Mouse (Mus musculus) heart, adult 2 months (tissue): Measurements from ENCODE around the gene Hcrtr2. TPM values are rescaled to one million over a fixed set of nuclear protein-coding genes. Genes with fewer than 3 reads are reported as not detected.

Experiments used
- DNase-seq, 2 experiments: peaks; one replicate each; pipeline ENCODE4 v3.0.0; 2021
- H3K27ac ChIP-seq: fragments of 200-600 bp; 2 replicates; pipeline ENCODE4 v1.8.1; 2022
- H3K27me3 ChIP-seq: fragments of 200-500 bp; 2 replicates; pipeline ENCODE4 v1.6.1; 2012; ENCODE audit warnings: mild to moderate bottlenecking, low read length, inconsistent platforms, mixed read lengths; ENCODE audit not compliant: control insufficient read depth, insufficient read depth
- H3K36me3 ChIP-seq: fragments of 200-500 bp; 2 replicates; pipeline ENCODE4 v1.6.1; 2012; ENCODE audit warnings: low read length, inconsistent platforms; ENCODE audit not compliant: control insufficient read depth, insufficient read depth
- H3K4me1 ChIP-seq: fragments of 200-500 bp; 2 replicates; pipeline ENCODE4 v1.6.1; 2011; ENCODE audit warnings: low read length; ENCODE audit not compliant: control insufficient read depth, insufficient read depth
- H3K4me3 ChIP-seq: fragments of 200-600 bp; 2 replicates; pipeline ENCODE4 v1.8.1; 2022
- H3K79me2 ChIP-seq: fragments of 200-500 bp; replicated peaks from 2 replicates; pipeline ENCODE4 v1.6.1; 2012; ENCODE audit warnings: mild to moderate bottlenecking, inconsistent platforms, low read length, moderate library complexity, mixed read lengths; ENCODE audit not compliant: control insufficient read depth, insufficient read depth
- H3K9ac ChIP-seq: fragments of 200-500 bp; 2 replicates; pipeline ENCODE4 v1.6.1; 2012; ENCODE audit warnings: low read depth, mild to moderate bottlenecking, control low read depth, inconsistent platforms, low read length, mixed read lengths
- CTCF ChIP-seq: fragments of 200-600 bp; IDR thresholded peaks from 2 replicates; pipeline ENCODE4 v1.8.1; 2022; ENCODE audit warnings: antibody characterized with exemption, mild to moderate bottlenecking, moderate library complexity
- EP300 ChIP-seq: fragments of 200-500 bp; IDR thresholded peaks from 2 replicates; pipeline ENCODE4 v1.6.1; 2011; ENCODE audit warnings: low read depth, low read length, control low read depth; ENCODE audit not compliant: insufficient read depth
- POLR2A ChIP-seq: fragments of 200-500 bp; IDR thresholded peaks from 2 replicates; pipeline ENCODE4 v1.6.1; 2011; ENCODE audit warnings: mild to moderate bottlenecking, low read depth, low read length, control low read depth; ENCODE audit not compliant: insufficient read depth
- WGBS: fragments of 180-500 bp; shearing (Covaris S2); methylation state at CpG from one replicate; pipeline ENCODE4 v1.1.7; 2018; 5-methylcytosine and 5-hydroxymethylcytosine counted together
- intact Hi-C: fragments of 180-260 bp; cut with DNase I; formaldehyde crosslinking; loops from one replicate; pipeline ENCODE4 v1.15.1; 2025
- polyA plus RNA-seq: library from polyadenylated mRNA; depleted of rRNA; stranded (reverse); fragments of >200 nt; gene quantifications from 2 replicates; pipeline ENCODE4 v1.2.3, GENCODE M21; 2012
- total RNA-seq, 2 experiments: library from RNA; stranded (reverse); gene quantifications; 2 replicates each; pipeline ENCODE4 v1.2.3; 2021

Gene Hcrtr2
- total and polyA plus RNA-seq, 3 experiments = not detected

- Histone ChIP-seq H3K9ac (no peak overlapping the region), H3K36me3 (no peaks in the 10 kb centered on the region), H3K4me1 (no peaks in the 10 kb centered on the region), H3K79me2 (no peaks in the 10 kb centered on the region), H3K27me3 (0 out of 2 replicates have a peak, but pooled peaks cover 2% of the 10 kb centered on the region), H3K4me3 (no peak overlapping the region), H3K27ac (no peak overlapping the region)
- TF ChIP-seq EP300 = no peak
- TF ChIP-seq CTCF = no peak
- TF ChIP-seq POLR2A = no peak
- no peak for DNase-seq
- WGBS = 2% methylated on average over 29 of the region's 29 CpGs
- intact Hi-C loops = no loop called here
Observed at GRCm38 (mm10) chr9:76323186-76323701, 412 bp downstream of the Hcrtr2 start.

GRCm38 (mm10) chr9:76322122-76323052 is 1.3 kb downstream of the Hcrtr2 start:
- no peak for DNase-seq
- Histone ChIP-seq H3K27ac (no peak overlapping the region), H3K9ac (no peak overlapping the region), H3K4me1 (no peaks in the 10 kb centered on the region), H3K79me2 (no peaks in the 10 kb centered on the region), H3K4me3 (no peak overlapping the region), H3K27me3 (0 out of 2 replicates have a peak, but pooled peaks cover 2% of the 10 kb centered on the region), H3K36me3 (no peaks in the 10 kb centered on the region)
- TF ChIP-seq CTCF = no peak
- WGBS = 11% methylated on average over 24 of the region's 24 CpGs
- intact Hi-C loops = no loop called here

GRCm38 (mm10) chr9:76321589-76321988 is 2.1 kb downstream of the Hcrtr2 start:
- Histone ChIP-seq H3K27ac (no peak overlapping the region), H3K79me2 (no peaks in the 10 kb centered on the region), H3K36me3 (no peaks in the 10 kb centered on the region), H3K9ac (no peak overlapping the region), H3K4me3 (no peak overlapping the region), H3K27me3 (0 out of 2 replicates have a peak, but pooled peaks cover 2% of the 10 kb centered on the region), H3K4me1 (no peaks in the 10 kb centered on the region)
- WGBS = 74% methylated on average over 4 of the region's 4 CpGs
- DNase-seq = no peak
- TF ChIP-seq POLR2A = no peak
- TF ChIP-seq CTCF = no peak
- TF ChIP-seq EP300 = no peak
- intact Hi-C loops = no loop called here

GRCm38 (mm10) chr9:76320755-76321154 is 2.9 kb downstream of the Hcrtr2 start:
- 67% methylated on average over 1 of the region's 1 CpGs for WGBS
- Histone ChIP-seq H3K27ac (no peak overlapping the region), H3K79me2 (no peaks in the 10 kb centered on the region), H3K27me3 (0 out of 2 replicates have a peak, but pooled peaks cover 2% of the 10 kb centered on the region), H3K36me3 (no peaks in the 10 kb centered on the region), H3K4me3 (no peak overlapping the region), H3K9ac (no peak overlapping the region), H3K4me1 (no peaks in the 10 kb centered on the region)
- no peak for DNase-seq
- intact Hi-C loops = no loop called here
- TF ChIP-seq EP300 = no peak
- no peak for TF ChIP-seq POLR2A
- TF ChIP-seq CTCF = no peak

GRCm38 (mm10) chr9:76318302-76318701 is 5.4 kb downstream of the Hcrtr2 start:
- no peaks in the 10 kb centered on the region for H3K4me1 ChIP-seq
- H3K79me2 ChIP-seq = no peaks in the 10 kb centered on the region
- H3K4me3 ChIP-seq = no peak overlapping the region
- 51% methylated on average over 4 of the region's 4 CpGs for WGBS
- no peak overlapping the region for H3K27ac ChIP-seq
- H3K27me3 ChIP-seq = 0 out of 2 replicates have a peak, but pooled peaks cover 2% of the 10 kb centered on the region
- no peak for TF ChIP-seq POLR2A
- no peak for TF ChIP-seq EP300
- TF ChIP-seq CTCF = no peak
- H3K9ac ChIP-seq = no peak overlapping the region
- H3K36me3 ChIP-seq = no peaks in the 10 kb centered on the region
- DNase-seq = no peak
- intact Hi-C loops = no loop called here

GRCm38 (mm10) chr9:76315096-76315495 is 8.6 kb downstream of the Hcrtr2 start:
- Histone ChIP-seq H3K9ac (no peak overlapping the region), H3K36me3 (no peaks in the 10 kb centered on the region), H3K4me3 (no peak overlapping the region), H3K27me3 (no peaks in the 10 kb centered on the region), H3K79me2 (no peaks in the 10 kb centered on the region), H3K4me1 (no peaks in the 10 kb centered on the region), H3K27ac (no peak overlapping the region)
- DNase-seq = no peak
- intact Hi-C loops = no loop called here
- TF ChIP-seq CTCF (no peak), EP300 (no peak), POLR2A (no peak)
